Mouse (Mus musculus) left cerebral cortex, postnatal 10 days (tissue): ENCODE data around the gene Dnajb5. TPM values are rescaled to one million over a fixed set of nuclear protein-coding genes. Genes with fewer than 3 reads are reported as not detected.
"Not testable (repeated sequence)": the region's sequence is repeated elsewhere in the genome, so short reads cannot be mapped to it uniquely, and the experiment has no call there.

Experiments
- DNase-seq, 2 experiments: peaks; one replicate each; pipeline ENCODE4 v3.0.0; 2021 to 2022; ENCODE audit warnings: low spot score in 2 of 2, mixed read lengths in 1 of 2; ENCODE audit errors: extremely low spot score in 1 of 2
- intact Hi-C: fragments of 180-260 bp; cut with DNase I; formaldehyde crosslinking; loops from one replicate; pipeline ENCODE4 v1.15.1; 2025
- total RNA-seq, 2 experiments: library from RNA; stranded (reverse); gene quantifications; 2 replicates each; pipeline ENCODE4 v1.2.3; 2021

Dnajb5 gene
- total RNA-seq, 2 experiments from 2014 or later: 179 to 193 TPM

- intact Hi-C loops: no loop called here
- peak in 1 of 2 experiments; percentile 12 for DNase-seq
Measured at GRCm38 (mm10) chr4:42957306-42957705, 7.7 kb downstream of the Dnajb5 start.

GRCm38 (mm10) chr4:42957979-42958378 lies 8.4 kb downstream of the Dnajb5 start:
- intact Hi-C loops: no loop called here
- peak in 1 of 2 experiments; percentile 24 for DNase-seq

- no peak for DNase-seq
- intact Hi-C loops: no loop called here
Measured at GRCm38 (mm10) chr4:42958942-42959341, 9.3 kb downstream of the Dnajb5 start.

GRCm38 (mm10) chr4:42959382-42959781 lies 9.8 kb downstream of the Dnajb5 start:
- no peak for DNase-seq
- intact Hi-C loops: no loop called here

DNA sequence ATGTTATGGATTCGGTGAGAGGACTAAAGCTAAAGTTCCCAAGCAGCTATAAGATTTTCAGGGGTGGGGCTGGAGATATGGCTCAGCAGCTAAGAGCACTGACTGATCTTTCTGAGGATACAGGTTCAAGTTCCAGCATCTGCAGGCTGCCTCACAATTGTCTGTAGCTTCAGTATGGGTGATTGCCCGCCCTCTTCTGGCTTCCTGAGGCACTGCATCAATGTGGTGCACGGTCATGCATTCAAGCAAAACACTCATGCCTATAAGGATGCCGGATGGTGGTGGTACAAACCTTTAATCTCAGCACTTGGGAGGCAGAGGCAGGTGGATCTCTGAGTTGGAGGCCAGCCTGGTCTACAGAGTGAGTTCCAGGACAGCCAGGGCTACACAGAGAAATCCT lies 12.0 kb downstream of the Dnajb5 start:
- intact Hi-C loops: no loop called here

GRCm38 (mm10) chr4:42963480-42963879 lies 13.9 kb downstream of the Dnajb5 start:
- intact Hi-C loops: no loop called here
- DNase-seq: no peak

More for the DNA sequence above, 12.0 kb downstream of the Dnajb5 start:
- DNase-seq: peak in 1 of 2 experiments; percentile 61

GRCm38 (mm10) chr4:42965039-42965719 lies 15.6 kb downstream of the Dnajb5 start:
- intact Hi-C loops: no loop called here
- peak in 1 of 2 experiments; percentile 71 for DNase-seq

GRCm38 (mm10) chr4:42969304-42969703 lies 19.7 kb downstream of the Dnajb5 start, which contains the start of gene 1700022I11Rik:
Gene 1700022I11Rik (plus strand): TSS chr4:42969604.
- DNase-seq: no peak
- intact Hi-C loops: no loop called here

- no peak for DNase-seq
- intact Hi-C loops: no loop called here
Measured at GRCm38 (mm10) chr4:42972952-42973351, 23.3 kb downstream of the Dnajb5 start.

GRCm38 (mm10) chr4:42973868-42974267 lies 24.3 kb downstream of the Dnajb5 start:
- no peak for DNase-seq
- intact Hi-C loops: no loop called here

- no peak for DNase-seq
- intact Hi-C loops: no loop called here
Measured at GRCm38 (mm10) chr4:42978062-42978461, 28.4 kb downstream of the Dnajb5 start.

DNA sequence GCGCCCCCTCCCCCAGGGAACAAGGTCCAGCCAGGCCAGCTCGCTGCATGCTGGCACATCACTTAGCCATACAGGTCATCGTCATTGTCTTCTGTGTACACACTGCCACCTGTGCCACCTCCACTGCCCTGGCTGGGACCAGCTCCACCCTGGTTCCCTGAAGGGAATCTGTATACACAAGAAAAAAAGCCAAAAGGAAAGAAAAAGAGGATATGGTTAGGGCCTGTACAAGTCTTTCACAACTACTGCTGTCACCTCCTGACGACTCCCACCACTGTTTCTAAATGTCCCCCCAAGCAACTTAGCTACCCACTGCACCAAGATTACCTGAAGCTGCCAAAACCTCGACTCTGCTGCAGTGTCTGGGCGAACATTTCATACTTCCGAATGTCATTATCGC lies 30.9 kb downstream of the Dnajb5 start:
- intact Hi-C loops, DNase-seq: not testable (repeated sequence)

DNA sequence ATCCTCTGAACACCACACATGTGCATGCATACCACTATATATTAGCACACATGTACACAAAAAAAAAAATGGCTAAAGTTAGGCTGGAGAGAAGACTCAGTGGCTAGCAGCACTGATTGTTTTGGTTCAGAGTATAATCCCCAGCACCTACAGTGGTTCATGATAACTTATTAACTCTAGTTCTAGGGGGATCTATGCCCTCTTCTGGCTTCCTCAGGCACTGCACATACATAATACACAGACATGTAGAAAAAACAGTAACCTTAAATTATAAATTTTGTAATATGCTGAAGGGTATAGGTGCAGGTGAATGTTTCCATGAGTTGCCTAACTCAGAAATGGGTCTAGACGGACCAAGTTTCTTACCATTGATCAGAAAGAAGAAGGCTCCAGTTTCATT lies 38.7 kb downstream of the Dnajb5 start:
- DNase-seq: no peak
- intact Hi-C loops: no loop called here

DNA sequence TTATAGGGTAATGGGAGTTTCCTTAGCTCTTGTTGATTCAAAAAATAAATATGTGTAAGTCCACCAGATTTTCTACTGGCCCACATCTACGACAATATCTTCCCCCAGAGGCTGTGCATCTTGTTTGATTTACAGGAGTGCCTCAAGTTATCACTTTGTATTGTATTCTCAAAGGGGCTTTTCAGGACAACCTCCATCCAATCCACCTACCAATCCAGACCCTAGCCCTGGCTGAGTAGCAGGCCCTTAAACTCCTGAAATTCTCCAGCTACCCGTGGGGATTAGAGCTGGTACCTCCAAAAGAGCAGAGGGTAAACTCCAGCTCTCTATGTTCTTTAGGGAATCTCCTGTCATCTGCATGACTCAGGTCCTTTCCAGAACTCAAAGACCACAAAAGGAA lies 48.4 kb downstream of the Dnajb5 start:
- intact Hi-C loops: no loop called here
- no peak for DNase-seq

GRCm38 (mm10) chr4:42999451-43000140 lies 50.0 kb downstream of the Dnajb5 start:
- DNase-seq: peak; percentile 51 to 87
- intact Hi-C loops: no loop called here

- peak; percentile 99 to 100 for DNase-seq
Measured at GRCm38 (mm10) chr4:43000141-43000986, 50.8 kb downstream of the Dnajb5 start, which contains the start of gene Vcp. Gene Vcp (minus strand): TSS chr4:43000507.

GRCm38 (mm10) chr4:43001272-43001671 lies 51.7 kb downstream of the Dnajb5 start:
- intact Hi-C loops: no loop called here
- no peak for DNase-seq

More at GRCm38 (mm10) chr4:43000141-43000986, 50.8 kb downstream of the Dnajb5 start, which contains the start of gene Vcp:
- intact Hi-C loops: not testable (repeated sequence)

GRCm38 (mm10) chr4:43002756-43003439 lies 53.3 kb downstream of the Dnajb5 start:
- intact Hi-C loops: no loop called here
- no peak for DNase-seq

- no peak for DNase-seq
- intact Hi-C loops: no loop called here
Measured at GRCm38 (mm10) chr4:43004951-43005350, 55.3 kb downstream of the Dnajb5 start.
